Mouse (Mus musculus) liver, postnatal 0 days (tissue): ENCODE results near the gene Tmpo.

Experiments used
- CTCF ChIP-seq: sonication (generic); IDR thresholded peaks from 2 replicates; pipeline ENCODE4 v1.5.1; 2016; ENCODE audit warnings: antibody characterized with exemption, low read depth
- EP300 ChIP-seq: IDR thresholded peaks from 2 replicates; pipeline ENCODE4 v1.6.1; 2016; ENCODE audit warnings: antibody characterized with exemption, low read depth, mild to moderate bottlenecking

DNA sequence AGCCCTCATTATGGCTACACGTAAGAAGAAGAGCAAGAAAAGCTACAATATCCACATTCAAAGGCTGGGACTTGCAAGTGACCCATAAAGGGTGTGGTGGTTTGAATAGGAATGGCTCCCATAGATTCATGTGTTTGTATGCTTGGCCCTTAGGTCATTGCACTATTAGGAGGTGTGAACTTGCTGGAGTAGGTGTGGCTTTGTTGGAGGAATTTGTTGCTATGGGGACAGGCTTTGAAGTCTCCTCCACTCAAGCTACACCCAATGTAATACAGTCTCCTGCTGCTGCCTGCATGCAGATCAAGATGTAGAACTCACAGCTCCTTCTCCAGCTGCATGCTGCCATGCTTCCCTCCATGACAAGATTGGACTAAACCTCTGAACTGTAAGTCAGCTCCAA lies 49.5 kb downstream of the Tmpo start:
- TF ChIP-seq CTCF (no peak), EP300 (no peak)
